Mouse (Mus musculus) heart, embryonic 16.5 days (tissue): ENCODE measurements around the gene Irgm1. TPM values are rescaled to one million over a fixed set of nuclear protein-coding genes. Genes with fewer than 3 reads are reported as not detected.

Experiments used
- ATAC-seq: fragments of 200-750 bp; cut with Nextera tagmentation; replicated peaks from 2 replicates; pipeline ENCODE4 v1.8.0; 2017; ENCODE audit warnings: moderate number of reproducible peaks; ENCODE audit not compliant: insufficient read depth, low FRiP score; ENCODE audit errors: extremely low read depth
- H3K27ac ChIP-seq: fragments of 300-500 bp; sonication (generic); 2 replicates; pipeline ENCODE4 v1.5.1; 2014; ENCODE audit warnings: mild to moderate bottlenecking, low read length, control low read depth, moderate library complexity
- H3K27me3 ChIP-seq: fragments of 300-500 bp; sonication (generic); 2 replicates; pipeline ENCODE4 v1.6.1; 2014; ENCODE audit warnings: low read length, mixed read lengths; ENCODE audit not compliant: control insufficient read depth, insufficient read depth
- H3K36me3 ChIP-seq: fragments of 300-500 bp; sonication (generic); 2 replicates; pipeline ENCODE4 v1.6.1; 2014; ENCODE audit not compliant: control insufficient read depth, insufficient read depth
- H3K4me1 ChIP-seq: fragments of 300-500 bp; sonication (generic); 2 replicates; pipeline ENCODE4 v1.6.1; 2014; ENCODE audit warnings: low read length, mixed read lengths; ENCODE audit not compliant: control insufficient read depth, insufficient read depth
- H3K4me2 ChIP-seq: fragments of 300-500 bp; sonication (generic); 2 replicates; pipeline ENCODE4 v1.6.1; 2014; ENCODE audit warnings: low read depth, mild to moderate bottlenecking, control low read depth, low read length
- H3K4me3 ChIP-seq: fragments of 300-500 bp; sonication (generic); 2 replicates; pipeline ENCODE4 v1.5.1; 2014; ENCODE audit warnings: mild to moderate bottlenecking, control low read depth, low read length
- H3K9ac ChIP-seq: fragments of 300-500 bp; sonication (generic); 2 replicates; pipeline ENCODE4 v1.6.1; 2014; ENCODE audit warnings: low read length, control low read depth
- H3K9me3 ChIP-seq: fragments of 300-500 bp; sonication (generic); replicated peaks from 2 replicates; pipeline ENCODE4 v1.6.1; 2016; ENCODE audit warnings: low read length; ENCODE audit not compliant: control insufficient read depth
- WGBS: fragments of 180-500 bp; shearing (Covaris S2); extraction: QIAGEN DNeasy Blood & Tissue Kit; methylation state at CpG from one replicate; pipeline ENCODE4 v1.1.7; 2014; 5-methylcytosine and 5-hydroxymethylcytosine counted together
- polyA plus RNA-seq: library from polyadenylated mRNA; unstranded; fragments of >200 nt; fragmentation: Nextera tagmentation; extraction: Ambion mirVana; gene quantifications from 2 replicates; pipeline ENCODE4 v1.2.1, GENCODE M21; 2015

The Irgm1 gene
- polyA plus RNA-seq, 1 experiment from 2014 or later, result 14.5 TPM

DNA sequence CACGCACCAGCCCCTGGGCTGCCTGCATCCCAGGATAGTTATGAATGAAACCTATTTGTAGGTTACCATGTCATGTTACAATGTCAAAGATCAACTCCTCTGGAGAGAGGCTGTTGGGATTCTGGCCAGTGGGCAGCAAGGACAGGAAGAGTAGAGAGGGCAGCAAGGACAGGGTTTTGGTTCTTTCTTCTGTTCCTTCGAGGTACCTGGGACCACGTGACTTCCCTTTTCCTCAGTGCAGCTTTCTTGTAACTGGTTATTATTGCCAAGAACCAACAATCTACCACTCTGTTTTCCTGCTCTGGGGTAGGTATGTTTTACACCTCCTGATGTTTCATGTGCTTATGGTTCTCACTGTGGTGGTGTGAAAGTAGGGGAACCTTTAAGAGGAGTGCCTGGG is 7.7 kb downstream of the Irgm1 start:
- no peak for ATAC-seq
- Histone ChIP-seq H3K4me1 (peaks cover 2% of the 10 kb centered on the region), H3K9ac (no peak overlapping the region), H3K27ac (no peak overlapping the region), H3K9me3 (no peaks in the 10 kb centered on the region), H3K4me2 (no peak overlapping the region), H3K36me3 (peaks cover 13% of the 10 kb centered on the region), H3K4me3 (no peak overlapping the region), H3K27me3 (no peaks in the 10 kb centered on the region)
- 75% methylated on average over 3 of the region's 3 CpGs for WGBS

- Histone ChIP-seq H3K27me3 (no peaks in the 10 kb centered on the region), H3K9me3 (no peaks in the 10 kb centered on the region), H3K27ac (no peak overlapping the region), H3K4me2 (no peak overlapping the region), H3K9ac (no peak overlapping the region), H3K36me3 (peaks cover 13% of the 10 kb centered on the region), H3K4me3 (no peak overlapping the region), H3K4me1 (0 out of 2 replicates have a peak, but pooled peaks cover 6% of the 10 kb centered on the region)
- 62% methylated on average over 1 of the region's 1 CpGs for WGBS
- no peak for ATAC-seq
Measured at GRCm38 (mm10) chr11:48862784-48863319, 8.6 kb downstream of the Irgm1 start.

DNA sequence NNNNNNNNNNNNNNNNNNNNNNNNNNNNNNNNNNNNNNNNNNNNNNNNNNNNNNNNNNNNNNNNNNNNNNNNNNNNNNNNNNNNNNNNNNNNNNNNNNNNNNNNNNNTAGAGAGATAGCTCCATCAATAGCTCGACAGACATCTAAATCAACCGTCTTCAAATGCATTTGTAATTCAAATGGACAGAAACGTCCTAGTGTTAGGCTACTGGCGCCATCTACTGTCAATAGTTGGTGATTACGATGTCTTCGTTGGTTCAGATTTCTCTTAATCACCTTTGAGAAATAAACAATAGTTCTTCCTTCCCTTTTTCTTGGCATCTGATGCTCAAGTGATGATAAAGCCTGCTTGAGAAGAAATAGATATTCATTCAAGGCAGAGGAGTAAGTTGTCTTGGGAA is 12.5 kb downstream of the Irgm1 start:
- ATAC-seq, result no peak
- no peak overlapping the region for H3K27ac ChIP-seq
- no peaks in the 10 kb centered on the region for H3K9me3 ChIP-seq
- 0 out of 2 replicates have a peak overlapping the region, but pooled peaks have one; percentile 80 for H3K4me3 ChIP-seq
- H3K36me3 ChIP-seq, result no peaks in the 10 kb centered on the region
- peak overlapping the region; percentile 91 for H3K4me2 ChIP-seq
- no peaks in the 10 kb centered on the region for H3K27me3 ChIP-seq
- H3K9ac ChIP-seq, result no peak overlapping the region
- H3K4me1 ChIP-seq, result peaks cover 19% of the 10 kb centered on the region
- WGBS, result 0% methylated on average over 6 of the region's 6 CpGs

- Histone ChIP-seq H3K27me3 (no peaks in the 10 kb centered on the region; the same call in 1 of the 2 replicates), H3K4me1 (peaks cover 26% of the 10 kb centered on the region), H3K4me2 (peak overlapping the region; percentile 91), H3K36me3 (no peaks in the 10 kb centered on the region), H3K9me3 (no peaks in the 10 kb centered on the region), H3K4me3 (peak overlapping the region; percentile 80), H3K9ac (peak overlapping the region; percentile 76), H3K27ac (peak overlapping the region; percentile 52; the same call in 1 of the 2 replicates)
- peak; percentile 55 for ATAC-seq
- 1% methylated on average over 31 of the region's 31 CpGs for WGBS
Measured at GRCm38 (mm10) chr11:48853474-48854180, 17.9 kb downstream of the Irgm1 start.

DNA sequence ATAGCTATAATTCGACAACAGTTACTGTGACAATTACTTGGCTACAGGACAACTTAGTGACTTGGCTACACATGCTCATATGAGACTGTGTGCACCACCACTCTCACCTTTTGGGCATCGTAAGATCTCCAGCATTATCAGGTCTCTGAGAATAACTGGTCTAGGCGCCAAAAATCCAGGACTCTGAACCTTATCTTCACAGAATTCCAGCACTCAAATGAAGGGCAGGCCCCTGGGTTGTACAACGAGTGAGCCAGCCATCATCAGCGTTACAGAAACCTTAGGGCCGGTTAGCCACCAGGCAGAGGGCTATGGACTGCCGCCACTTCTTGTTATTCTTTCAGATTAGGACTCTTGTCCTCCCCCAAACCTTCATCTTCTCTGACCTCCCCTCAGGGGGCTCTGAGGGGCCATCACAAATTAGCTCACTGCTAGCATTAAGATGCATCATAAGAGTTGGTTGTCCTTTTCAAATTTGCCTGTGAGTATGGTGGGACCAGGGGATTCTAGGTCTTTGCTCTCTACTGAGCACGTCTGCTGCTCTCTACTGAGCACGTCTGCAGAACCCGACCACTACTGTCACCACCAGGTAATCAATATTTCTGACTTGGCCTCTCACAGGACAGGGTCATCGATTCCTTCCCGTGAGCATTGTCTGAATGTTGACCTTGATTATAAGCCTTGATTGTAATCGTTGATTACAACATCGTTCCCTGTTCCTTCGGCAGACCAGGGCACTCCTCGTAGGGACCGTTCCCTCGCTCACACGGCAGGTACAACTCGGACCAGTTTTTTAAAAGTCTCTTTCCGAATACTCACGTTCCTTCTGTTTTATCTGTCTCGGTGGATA is 18.6 kb downstream of the Irgm1 start:
- ATAC-seq, result peak; percentile 7; the same call in 1 of the 2 replicates
- H3K36me3 ChIP-seq, result no peaks in the 10 kb centered on the region
- H3K27ac ChIP-seq, result peak overlapping the region; percentile 19; the same call in 1 of the 2 replicates
- H3K4me2 ChIP-seq, result peak overlapping the region; percentile 91
- peaks cover 20% of the 10 kb centered on the region for H3K4me1 ChIP-seq
- H3K9me3 ChIP-seq, result no peaks in the 10 kb centered on the region
- peak overlapping the region; percentile 80 for H3K4me3 ChIP-seq
- WGBS, result 5% methylated on average over 23 of the region's 23 CpGs
- H3K27me3 ChIP-seq, result no peaks in the 10 kb centered on the region; the same call in 1 of the 2 replicates
- H3K9ac ChIP-seq, result peak overlapping the region; percentile 57

DNA sequence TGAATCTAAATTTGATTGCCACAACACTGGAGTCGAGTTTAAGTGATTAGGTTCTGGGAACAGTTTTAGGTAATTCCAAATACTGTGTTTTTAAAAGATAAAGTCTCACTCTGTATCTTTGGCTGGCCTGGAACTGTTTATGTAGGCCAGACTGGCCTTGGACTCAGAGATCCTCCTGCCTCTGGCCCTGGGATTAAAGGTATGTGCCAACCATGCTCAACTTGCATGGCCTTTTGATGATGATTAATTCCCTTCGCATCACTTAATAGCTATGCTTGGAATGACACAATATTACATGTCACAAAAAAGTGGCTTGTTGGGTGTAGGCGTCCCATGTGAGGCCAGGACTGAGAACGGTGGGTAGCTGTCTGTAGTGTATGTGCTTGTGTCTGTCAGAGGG is 19.3 kb downstream of the Irgm1 start:
- no peak overlapping the region; the same call in 1 of the 2 replicates for H3K27ac ChIP-seq
- no peaks in the 10 kb centered on the region for H3K36me3 ChIP-seq
- H3K9ac ChIP-seq, result no peak overlapping the region
- H3K9me3 ChIP-seq, result no peaks in the 10 kb centered on the region
- no peak overlapping the region for H3K4me3 ChIP-seq
- H3K27me3 ChIP-seq, result no peaks in the 10 kb centered on the region; the same call in 1 of the 2 replicates
- H3K4me2 ChIP-seq, result peak overlapping the region; percentile 91; the same call in 1 of the 2 replicates
- WGBS, result 70% methylated on average over 4 of the region's 4 CpGs
- peaks cover 18% of the 10 kb centered on the region for H3K4me1 ChIP-seq
- ATAC-seq, result no peak

DNA sequence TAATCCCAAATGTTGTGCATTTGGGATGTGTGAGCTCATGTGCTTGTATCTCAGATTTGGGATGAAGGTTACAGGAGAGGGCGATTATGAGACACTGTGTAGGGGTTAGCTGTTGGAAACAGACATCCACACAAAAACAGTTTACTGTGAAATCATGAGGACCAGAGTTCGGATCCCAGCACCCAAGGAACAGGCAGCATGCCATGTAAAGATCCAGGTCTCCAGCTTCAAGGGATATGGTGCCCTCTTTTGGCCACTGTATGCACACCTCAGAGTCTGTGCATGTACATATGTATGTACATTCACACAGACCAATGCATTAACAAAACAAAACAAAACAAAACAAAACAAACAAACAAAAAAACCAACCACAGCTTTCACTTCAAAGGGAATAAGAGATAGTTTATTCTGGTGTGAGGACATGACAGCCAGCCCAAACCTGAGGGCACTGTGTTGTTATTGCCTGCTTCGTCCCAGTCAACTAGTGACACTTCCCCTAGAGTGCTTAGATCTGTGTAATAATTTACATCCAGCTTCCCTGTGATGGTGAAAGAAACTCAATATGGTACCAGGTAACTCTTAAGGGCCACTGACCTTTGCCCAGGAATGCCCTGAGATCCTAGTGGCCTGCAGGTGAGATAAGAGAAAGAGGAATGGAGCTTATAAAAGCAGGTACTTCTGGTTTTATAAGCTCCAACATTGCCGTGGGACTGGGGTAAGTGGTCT is 20.1 kb downstream of the Irgm1 start:
- Histone ChIP-seq H3K4me1 (peaks cover 16% of the 10 kb centered on the region), H3K9ac (no peak overlapping the region), H3K36me3 (no peaks in the 10 kb centered on the region), H3K27me3 (no peaks in the 10 kb centered on the region; the same call in 1 of the 2 replicates), H3K9me3 (no peaks in the 10 kb centered on the region), H3K4me2 (no peak overlapping the region), H3K27ac (no peak overlapping the region), H3K4me3 (no peak overlapping the region)
- no peak for ATAC-seq
- 83% methylated on average over 4 of the region's 4 CpGs for WGBS

- H3K4me3 ChIP-seq, result no peak overlapping the region
- 45% methylated on average over 2 of the region's 2 CpGs for WGBS
Measured at GRCm38 (mm10) chr11:48850240-48850639, 21.2 kb downstream of the Irgm1 start.

More at GRCm38 (mm10) chr11:48850240-48850639, 21.2 kb downstream of the Irgm1 start:
- Histone ChIP-seq H3K4me1 (peaks cover 16% of the 10 kb centered on the region), H3K9me3 (no peaks in the 10 kb centered on the region), H3K27me3 (no peaks in the 10 kb centered on the region; the same call in 1 of the 2 replicates), H3K36me3 (no peaks in the 10 kb centered on the region), H3K27ac (no peak overlapping the region), H3K9ac (no peak overlapping the region), H3K4me2 (no peak overlapping the region)
- no peak for ATAC-seq
